In genomic region chr9:108120671-108121070, GRCm38 (mm10) we compare ENCODE assay signal across 12 mouse cellular contexts. TPM values are rescaled to one million over a fixed set of nuclear protein-coding genes. Genes with fewer than 3 reads are reported as not detected.
DNase-seq lines count a peak whose midpoint lies in the region; ATAC-seq and TF ChIP-seq lines count a peak whose summit lies in the region.
"Had no signal": no experiment of that assay in that cellular context is flagged by ENCODE, and none has a peak within 500 bp of the region (broad histone marks: within the 10 kb centered on the region; RNA-seq: fewer than 3 reads in every experiment).

No protein-coding gene starts in this region.

- H3K9me3 ChIP-seq in intestine, embryonic 16.5 days (ENCODE audit: control insufficient read depth, low read length), result no peaks in the 10 kb centered on the region
- no peaks in the 10 kb centered on the region for H3K9me3 ChIP-seq in stomach, postnatal 0 days (ENCODE audit: control insufficient read depth, low read length)
- H3K9me3 ChIP-seq: lung, embryonic 15.5 days; neural tube, embryonic 13.5 days had no signal

- 88% methylated on average over 8 of the region's 8 CpGs for WGBS in cerebellum, adult 2 months
- 91% methylated on average over 8 of the region's 8 CpGs for WGBS in intestine, embryonic 16.5 days
- WGBS in stomach, postnatal 0 days, result 84% methylated on average over 8 of the region's 8 CpGs

- TF ChIP-seq EP300 in stomach, postnatal 0 days (optimal IDR thresholded peaks at IDR 0.05), result no peak

- TF ChIP-seq CTCF in cerebellum, adult 2 months (IDR thresholded peaks at IDR 0.05; ENCODE audit: borderline replicate concordance, insufficient read depth, low read depth, low read length), result no peak
- TF ChIP-seq CTCF in stomach, postnatal 0 days (IDR thresholded peaks at IDR 0.05; ENCODE audit: low read depth), result no peak

- no peaks in the 10 kb centered on the region for H3K27me3 ChIP-seq in cerebellum, adult 2 months (ENCODE audit: control insufficient read depth, insufficient read depth, low read length)
- H3K27me3 ChIP-seq in intestine, embryonic 16.5 days (replicated peaks; ENCODE audit: control insufficient read depth, insufficient read depth, low read length), result no peaks in the 10 kb centered on the region
- no peaks in the 10 kb centered on the region for H3K27me3 ChIP-seq in stomach, postnatal 0 days (ENCODE audit: control insufficient read depth, insufficient read depth, low read length)
- H3K27me3 ChIP-seq: neural tube, embryonic 13.5 days had no signal

- H3K4me3 ChIP-seq in cerebellum, adult 2 months (replicated peaks; ENCODE audit: insufficient read depth, low read depth, low read length), result no peak overlapping the region
- H3K4me3 ChIP-seq in intestine, embryonic 16.5 days (ENCODE audit: low read length), result no peak overlapping the region
- no peak overlapping the region for H3K4me3 ChIP-seq in stomach, postnatal 0 days (ENCODE audit: low read depth, low read length)
- H3K4me3 ChIP-seq: lung, embryonic 15.5 days; neural tube, embryonic 13.5 days had no signal

- H3K4me1 ChIP-seq in cerebellum, adult 2 months (ENCODE audit: control insufficient read depth, insufficient read depth, low read length), result peaks cover 56% of the 10 kb centered on the region
- peaks cover 27% of the 10 kb centered on the region for H3K4me1 ChIP-seq in intestine, embryonic 16.5 days (ENCODE audit: control insufficient read depth, insufficient read depth, low read length)
- H3K4me1 ChIP-seq in stomach, postnatal 0 days (replicated peaks; ENCODE audit: control insufficient read depth, insufficient read depth), result peaks cover 3% of the 10 kb centered on the region; the same call in 1 of the 2 replicates
- H3K4me1 ChIP-seq: neural tube, embryonic 13.5 days had no signal

- TF ChIP-seq POLR2A in cerebellum, adult 2 months (IDR thresholded peaks at IDR 0.05; ENCODE audit: borderline replicate concordance, insufficient read depth, low read length), result no peak

- H3K4me2 ChIP-seq in intestine, embryonic 16.5 days (ENCODE audit: low read depth, low read length), result no peak overlapping the region
- H3K4me2 ChIP-seq in stomach, postnatal 0 days (replicated peaks; ENCODE audit: low read depth), result no peak overlapping the region
- H3K4me2 ChIP-seq: lung, embryonic 15.5 days; neural tube, embryonic 13.5 days had no signal

- no peak for ATAC-seq in intestine, embryonic 16.5 days
- ATAC-seq in stomach, postnatal 0 days (ENCODE audit: low FRiP score, low TSS enrichment), result peak; percentile 9; the same call in 1 of the 2 replicates

- no peak overlapping the region for H3K9ac ChIP-seq in intestine, embryonic 16.5 days (ENCODE audit: low read depth, low read length)
- H3K9ac ChIP-seq in stomach, postnatal 0 days (ENCODE audit: low read length), result no peak overlapping the region
- H3K9ac ChIP-seq: lung, embryonic 15.5 days; neural tube, embryonic 13.5 days had no signal

- H3K27ac ChIP-seq in cerebellum, adult 2 months (ENCODE audit: insufficient read depth, low read length), result peak overlapping the region; percentile 28
- H3K27ac ChIP-seq in intestine, embryonic 16.5 days (ENCODE audit: low read length), result peak overlapping the region; percentile 93
- peak overlapping the region; percentile 36; the same call in 1 of the 2 replicates for H3K27ac ChIP-seq in stomach, postnatal 0 days (replicated peaks)
- H3K27ac ChIP-seq: lung, embryonic 15.5 days; neural tube, embryonic 13.5 days had no signal

- no peaks in the 10 kb centered on the region for H3K36me3 ChIP-seq in intestine, embryonic 16.5 days (ENCODE audit: control insufficient read depth, insufficient read depth, low read length)
- no peaks in the 10 kb centered on the region for H3K36me3 ChIP-seq in stomach, postnatal 0 days (ENCODE audit: control insufficient read depth, insufficient read depth, low read length)
- H3K36me3 ChIP-seq: lung, embryonic 15.5 days had no signal

- no peak for DNase-seq in cerebellum, adult 2 months
- DNase-seq in cerebellum, postnatal 36 days, result no peak
- DNase-seq in lung, postnatal 25 days (ENCODE audit: low spot score), result peak; percentile 49
- no peak for DNase-seq in lung, postnatal 10 days
- no peak for DNase-seq in stomach, postnatal 0 days (ENCODE audit: low spot score)
- DNase-seq in urinary bladder, postnatal 25 days (ENCODE audit: low spot score), result no peak
- no peak for DNase-seq in right cerebral cortex, postnatal 4 days
- DNase-seq: cerebellum, adult 8-10 months; gastrocnemius, postnatal 10 days had no signal

RNA-seq across cellular contexts. Expression of gene Apeh, which starts 26.3 kb away (rescaled TPM):
- polyA plus RNA-seq in cerebellum, adult 2 months (2012; rRNA removed), result 69.6 and 83.5 TPM in 2 replicates
- polyA plus RNA-seq in intestine, embryonic 16.5 days (2015; fragmentation: Nextera tagmentation; extraction: Ambion mirVana), result 105 and 109 TPM in 2 replicates
- 35.4 and 38.4 TPM in 2 replicates for polyA plus RNA-seq in stomach, postnatal 0 days (2015; fragmentation: Nextera tagmentation; extraction: Ambion mirVana)

RNA-seq across cellular contexts. Expression of gene Rnf123, which starts 37.5 kb away (rescaled TPM):
- polyA plus RNA-seq in cerebellum, adult 2 months (2012; rRNA removed), result 184 and 213 TPM in 2 replicates
- polyA plus RNA-seq in intestine, embryonic 16.5 days (2015; fragmentation: Nextera tagmentation; extraction: Ambion mirVana), result 20.3 and 22.3 TPM in 2 replicates
- 13.8 and 15.7 TPM in 2 replicates for polyA plus RNA-seq in stomach, postnatal 0 days (2015; fragmentation: Nextera tagmentation; extraction: Ambion mirVana)

RNA-seq across cellular contexts. Expression of gene Mst1, which starts 40.4 kb away (rescaled TPM):
- 0.13 TPM in 1 of 2 replicates, not detected in the other for polyA plus RNA-seq in cerebellum, adult 2 months (2012; rRNA removed)
- 1.8 and 2.0 TPM in 2 replicates for polyA plus RNA-seq in intestine, embryonic 16.5 days (2015; fragmentation: Nextera tagmentation; extraction: Ambion mirVana)
- polyA plus RNA-seq in stomach, postnatal 0 days (2015; fragmentation: Nextera tagmentation; extraction: Ambion mirVana), result 4.4 and 4.8 TPM in 2 replicates

Comparison
In these comparisons a context has a peak if more than half of its experiments do, and no peak if none do; other contexts are left out.
1. H3K27ac ChIP-seq: peak in every context shown above with its lines; median percentile 93 in intestine, embryonic 16.5 days; 36 in stomach, postnatal 0 days; 28 in cerebellum, adult 2 months.